Mouse (Mus musculus) liver, embryonic 15.5 days (tissue): ENCODE results near the gene Itgad. TPM values are rescaled to one million over a fixed set of nuclear protein-coding genes. Genes with fewer than 3 reads are reported as not detected.
A peak's percentile ranks its signal among the peaks of the same experiment; 100 is the strongest.

Source experiments
- ATAC-seq: fragments of 200-750 bp; cut with Nextera tagmentation; 2 replicates; pipeline ENCODE4 v1.8.0; 2017; ENCODE audit warnings: moderate number of reproducible peaks, mild to moderate bottlenecking, moderate library complexity; ENCODE audit not compliant: insufficient read depth
- H3K27ac ChIP-seq: fragments of 300-500 bp; sonication (generic); replicated peaks from 2 replicates; pipeline ENCODE4 v1.5.1; 2015; ENCODE audit warnings: mild to moderate bottlenecking, inconsistent platforms
- H3K27me3 ChIP-seq: fragments of 300-500 bp; sonication (generic); 2 replicates; pipeline ENCODE4 v1.6.1; 2015; ENCODE audit warnings: mild to moderate bottlenecking, inconsistent platforms
- H3K36me3 ChIP-seq: fragments of 300-500 bp; sonication (generic); replicated peaks from 2 replicates; pipeline ENCODE4 v1.6.1; 2015; ENCODE audit warnings: moderate library complexity, mild to moderate bottlenecking, inconsistent platforms
- H3K4me1 ChIP-seq: fragments of 300-500 bp; sonication (generic); replicated peaks from 2 replicates; pipeline ENCODE4 v1.6.1; 2015; ENCODE audit warnings: inconsistent platforms
- H3K4me2 ChIP-seq: fragments of 300-500 bp; sonication (generic); 2 replicates; pipeline ENCODE4 v1.6.1; 2015; ENCODE audit warnings: moderate library complexity, mild to moderate bottlenecking, inconsistent platforms
- H3K4me3 ChIP-seq: fragments of 300-500 bp; sonication (generic); replicated peaks from 2 replicates; pipeline ENCODE4 v1.5.1; 2015; ENCODE audit warnings: mild to moderate bottlenecking, inconsistent platforms
- H3K9ac ChIP-seq: fragments of 300-500 bp; sonication (generic); 2 replicates; pipeline ENCODE4 v1.6.1; 2015; ENCODE audit warnings: moderate library complexity, mild to moderate bottlenecking, inconsistent platforms
- H3K9me3 ChIP-seq: fragments of 300-500 bp; sonication (generic); replicated peaks from 2 replicates; pipeline ENCODE4 v1.6.1; 2016; ENCODE audit warnings: inconsistent platforms
- WGBS: fragments of 180-500 bp; shearing (Covaris S2); methylation state at CpG from one replicate; pipeline ENCODE4 v1.1.7; 2015; ENCODE audit warnings: mixed read lengths; ENCODE audit not compliant: insufficient replicate concordance; 5-methylcytosine and 5-hydroxymethylcytosine counted together
- polyA plus RNA-seq: library from polyadenylated mRNA; unstranded; fragments of >200 nt; fragmentation: Nextera tagmentation; extraction: Ambion mirVana; gene quantifications from 2 replicates; pipeline ENCODE4 v1.2.1, GENCODE M21; 2015

The Itgad gene
- polyA plus RNA-seq, 1 experiment from 2014 or later, result 0.02 TPM

- H3K36me3 ChIP-seq, result no peaks in the 10 kb centered on the region
- H3K27ac ChIP-seq, result no peak overlapping the region
- WGBS, result 54% methylated on average over 5 of the region's 5 CpGs
- H3K9ac ChIP-seq, result no peak overlapping the region
- peaks cover 9% of the 10 kb centered on the region for H3K4me1 ChIP-seq
- H3K4me2 ChIP-seq, result no peak overlapping the region
- no peak overlapping the region for H3K4me3 ChIP-seq
- no peak for ATAC-seq
- H3K27me3 ChIP-seq, result peaks cover 87% of the 10 kb centered on the region
- no peaks in the 10 kb centered on the region for H3K9me3 ChIP-seq
Observed at GRCm38 (mm10) chr7:128256783-128257334, 102.7 kb downstream of the Itgad start.

GRCm38 (mm10) chr7:128265411-128265810 lies 111.2 kb downstream of the Itgad start, which contains the start of gene Slc5a2:
Slc5a2 (plus strand) TSS chr7:128265657.
- Histone ChIP-seq H3K4me3 (no peak within 1 kb of the TSS), H3K9me3 (no peaks in the 10 kb centered on the region), H3K27me3 (peaks cover 40% of the 10 kb centered on the region), H3K4me2 (no peak within 1 kb of the TSS), H3K36me3 (0 out of 2 replicates have a peak, but pooled peaks cover under 1% of the 10 kb centered on the region), H3K4me1 (peaks cover 21% of the 10 kb centered on the region), H3K9ac (no peak within 1 kb of the TSS), H3K27ac (no peak within 1 kb of the TSS)
- WGBS, result 69% methylated on average over 6 of the region's 6 CpGs
- no peak for ATAC-seq

- Histone ChIP-seq H3K27me3 (peaks cover 35% of the 10 kb centered on the region), H3K4me3 (no peak overlapping the region), H3K27ac (no peak overlapping the region), H3K9me3 (no peaks in the 10 kb centered on the region), H3K4me2 (no peak overlapping the region), H3K36me3 (peaks cover 7% of the 10 kb centered on the region), H3K4me1 (peaks cover 27% of the 10 kb centered on the region), H3K9ac (no peak overlapping the region)
- WGBS, result 60% methylated on average over 5 of the region's 5 CpGs
- ATAC-seq, result no peak
Observed at GRCm38 (mm10) chr7:128266056-128266455, 111.9 kb downstream of the Itgad start.

- WGBS, result 56% methylated on average over 13 of the region's 13 CpGs
- Histone ChIP-seq H3K36me3 (peaks cover 20% of the 10 kb centered on the region), H3K27me3 (peaks cover 30% of the 10 kb centered on the region), H3K9me3 (no peaks in the 10 kb centered on the region), H3K4me3 (no peak overlapping the region), H3K4me2 (no peak overlapping the region), H3K27ac (no peak overlapping the region), H3K9ac (no peak overlapping the region), H3K4me1 (peaks cover 36% of the 10 kb centered on the region)
- no peak for ATAC-seq
Observed at GRCm38 (mm10) chr7:128267391-128267790, 113.2 kb downstream of the Itgad start.

DNA sequence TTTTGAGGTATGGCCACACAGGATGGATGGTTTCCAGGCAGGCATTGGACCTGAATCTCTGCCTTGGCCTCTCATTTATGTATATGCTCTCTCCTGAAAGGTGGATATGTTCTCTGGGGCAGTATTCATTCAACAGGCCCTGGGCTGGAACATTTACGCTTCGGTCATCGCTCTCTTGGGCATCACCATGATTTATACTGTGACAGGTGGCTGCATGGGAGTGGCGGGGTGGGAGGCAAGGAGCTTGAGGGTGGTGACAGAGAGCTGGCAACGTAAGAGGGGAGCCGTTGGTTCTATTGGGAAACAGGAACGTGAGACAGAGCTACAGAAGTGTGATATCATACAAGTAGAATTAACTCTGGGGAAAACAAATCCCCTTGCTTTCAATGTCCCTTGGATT lies 113.6 kb downstream of the Itgad start:
- Histone ChIP-seq H3K4me3 (no peak overlapping the region), H3K27me3 (peaks cover 28% of the 10 kb centered on the region), H3K36me3 (peaks cover 24% of the 10 kb centered on the region), H3K4me1 (peaks cover 36% of the 10 kb centered on the region), H3K4me2 (no peak overlapping the region), H3K27ac (no peak overlapping the region), H3K9me3 (no peaks in the 10 kb centered on the region), H3K9ac (no peak overlapping the region)
- no peak for ATAC-seq
- WGBS, result 80% methylated on average over 7 of the region's 7 CpGs

- no peaks in the 10 kb centered on the region for H3K9me3 ChIP-seq
- peak overlapping the region; percentile 82 for H3K27ac ChIP-seq
- H3K4me3 ChIP-seq, result peak overlapping the region; percentile 23
- peaks cover 36% of the 10 kb centered on the region for H3K4me1 ChIP-seq
- H3K36me3 ChIP-seq, result peaks cover 50% of the 10 kb centered on the region
- peaks cover 9% of the 10 kb centered on the region for H3K27me3 ChIP-seq
- WGBS, result 21% methylated on average over 13 of the region's 13 CpGs
- peak overlapping the region; percentile 58 for H3K4me2 ChIP-seq
- peak; percentile 97 for ATAC-seq
- H3K9ac ChIP-seq, result 0 out of 2 replicates have a peak overlapping the region, but pooled peaks have one; percentile 6
Observed at GRCm38 (mm10) chr7:128270431-128270850, 116.3 kb downstream of the Itgad start.

GRCm38 (mm10) chr7:128271496-128271895 lies 117.3 kb downstream of the Itgad start:
- no peaks in the 10 kb centered on the region for H3K9me3 ChIP-seq
- H3K9ac ChIP-seq, result 0 out of 2 replicates have a peak overlapping the region, but pooled peaks have one; percentile 15
- H3K4me2 ChIP-seq, result peak overlapping the region; percentile 58
- WGBS, result 94% methylated on average over 9 of the region's 9 CpGs
- H3K27me3 ChIP-seq, result peaks cover under 1% of the 10 kb centered on the region
- H3K4me1 ChIP-seq, result peaks cover 36% of the 10 kb centered on the region
- H3K36me3 ChIP-seq, result peaks cover 61% of the 10 kb centered on the region
- H3K27ac ChIP-seq, result peak overlapping the region; percentile 73
- no peak for ATAC-seq
- H3K4me3 ChIP-seq, result no peak overlapping the region

Other genes with a start within 250 kb of the Itgad start
- 15.0 TPM in 2 replicates for gene Kat8, start 241.9 kb upstream of the Itgad start, polyA plus RNA-seq
- gene Prss8, start 224.3 kb upstream of the Itgad start, polyA plus RNA-seq, result 13.9 and 17.4 TPM in 2 replicates
- gene Prss36, start 207.7 kb upstream of the Itgad start, polyA plus RNA-seq, result 2.7 and 3.3 TPM in 2 replicates
- 120 and 123 TPM in 2 replicates for gene Fus, start 186.9 kb upstream of the Itgad start, polyA plus RNA-seq
- gene Pycard, start 160.5 kb upstream of the Itgad start, polyA plus RNA-seq, result 24.9 and 29.1 TPM in 2 replicates
- 0.25 and 0.38 TPM in 2 replicates for gene Trim72, start 150.4 kb upstream of the Itgad start, polyA plus RNA-seq
- 6.0 TPM in 2 replicates for gene Itgam, start 91.7 kb upstream of the Itgad start, polyA plus RNA-seq
- 0.20 TPM in 1 of 2 replicates, not detected in the other for gene Gm49368, start 91.7 kb upstream of the Itgad start, polyA plus RNA-seq
- gene Itgax, start 24.8 kb upstream of the Itgad start, polyA plus RNA-seq, result 0.13 and 0.21 TPM in 2 replicates
- 3.9 and 6.8 TPM in 2 replicates for gene Cox6a2, start 52.0 kb downstream of the Itgad start, polyA plus RNA-seq
- 6.9 and 9.0 TPM in 2 replicates for gene Armc5, start 83.0 kb downstream of the Itgad start, polyA plus RNA-seq
- gene 9130023H24Rik, start 83.7 kb downstream of the Itgad start, polyA plus RNA-seq, result 1.9 and 2.4 TPM in 2 replicates
- 10.9 and 11.7 TPM in 2 replicates for gene Tgfb1i1, start 92.4 kb downstream of the Itgad start, polyA plus RNA-seq
- gene Slc5a2, start 111.3 kb downstream of the Itgad start, polyA plus RNA-seq, result 1.4 and 2.1 TPM in 2 replicates
- 20.3 and 22.0 TPM in 2 replicates for gene BC017158, start 143.8 kb downstream of the Itgad start, polyA plus RNA-seq